Mouse (Mus musculus): Measurements from ENCODE around the gene Pomp. TPM values are rescaled to one million over a fixed set of nuclear protein-coding genes. Genes with fewer than 3 reads are reported as not detected.

Gene Pomp
- polyA plus RNA-seq, 1 experiment from 2014 or later = 500 TPM

- Histone ChIP-seq H3K4me2 (replicated peaks; ENCODE audit: low read depth) (no peak overlapping the region), H3K9me3 (ENCODE audit: control insufficient read depth) (peaks cover 4% of the 10 kb centered on the region; the same call in 1 of the 2 replicates), H3K9ac (ENCODE audit: low read depth, low read length) (no peak overlapping the region), H3K27me3 (replicated peaks; ENCODE audit: control insufficient read depth, insufficient read depth, low read length) (no peaks in the 10 kb centered on the region), H3K4me1 (replicated peaks; ENCODE audit: control insufficient read depth, insufficient read depth, low read length) (no peaks in the 10 kb centered on the region), H3K4me3 (ENCODE audit: low read depth, low read length) (no peak overlapping the region), H3K27ac (ENCODE audit: low read depth, low read length) (no peak overlapping the region), H3K36me3 (ENCODE audit: control insufficient read depth, insufficient read depth) (no peaks in the 10 kb centered on the region)
- no peak for ATAC-seq
- 87% methylated on average over 9 of the region's 9 CpGs for WGBS
- 0 out of 2 replicates have a peak, but pooled peaks have one; percentile 4 for TF ChIP-seq CTCF (IDR thresholded peaks at IDR 0.05; ENCODE audit: low read depth)
These were observed 42.3 kb upstream of the Pomp start for GRCm38 (mm10) chr5:147817747-147818496.

GRCm38 (mm10) chr5:147818866-147819265 lies 41.4 kb upstream of the Pomp start:
- no peak overlapping the region for H3K4me3 ChIP-seq (ENCODE audit: low read depth, low read length)
- TF ChIP-seq CTCF (IDR thresholded peaks at IDR 0.05; ENCODE audit: low read depth) = no peak
- 89% methylated on average over 8 of the region's 8 CpGs for WGBS
- no peak overlapping the region for H3K9ac ChIP-seq (ENCODE audit: low read depth, low read length)
- H3K4me1 ChIP-seq (replicated peaks; ENCODE audit: control insufficient read depth, insufficient read depth, low read length) = no peaks in the 10 kb centered on the region
- H3K4me2 ChIP-seq (replicated peaks; ENCODE audit: low read depth) = no peak overlapping the region
- no peaks in the 10 kb centered on the region for H3K27me3 ChIP-seq (replicated peaks; ENCODE audit: control insufficient read depth, insufficient read depth, low read length)
- no peaks in the 10 kb centered on the region for H3K36me3 ChIP-seq (ENCODE audit: control insufficient read depth, insufficient read depth)
- no peak overlapping the region for H3K27ac ChIP-seq (ENCODE audit: low read depth, low read length)
- peaks cover 4% of the 10 kb centered on the region; the same call in 1 of the 2 replicates for H3K9me3 ChIP-seq (ENCODE audit: control insufficient read depth)
- ATAC-seq = no peak

- H3K36me3 ChIP-seq (ENCODE audit: control insufficient read depth, insufficient read depth) = no peaks in the 10 kb centered on the region
- H3K4me1 ChIP-seq (replicated peaks; ENCODE audit: control insufficient read depth, insufficient read depth, low read length) = no peaks in the 10 kb centered on the region
- peak; percentile 10; the same call in 1 of the 2 replicates for TF ChIP-seq CTCF (IDR thresholded peaks at IDR 0.05; ENCODE audit: low read depth)
- no peak for ATAC-seq
- H3K4me3 ChIP-seq (ENCODE audit: low read depth, low read length) = no peak overlapping the region
- no peaks in the 10 kb centered on the region for H3K27me3 ChIP-seq (replicated peaks; ENCODE audit: control insufficient read depth, insufficient read depth, low read length)
- no peak overlapping the region for H3K27ac ChIP-seq (ENCODE audit: low read depth, low read length)
- H3K4me2 ChIP-seq (replicated peaks; ENCODE audit: low read depth) = no peak overlapping the region
- H3K9ac ChIP-seq (ENCODE audit: low read depth, low read length) = no peak overlapping the region
- H3K9me3 ChIP-seq (ENCODE audit: control insufficient read depth) = peaks cover 4% of the 10 kb centered on the region; the same call in 1 of the 2 replicates
- 84% methylated on average over 7 of the region's 7 CpGs for WGBS
These were observed 40.4 kb upstream of the Pomp start for GRCm38 (mm10) chr5:147819895-147820294.

DNA sequence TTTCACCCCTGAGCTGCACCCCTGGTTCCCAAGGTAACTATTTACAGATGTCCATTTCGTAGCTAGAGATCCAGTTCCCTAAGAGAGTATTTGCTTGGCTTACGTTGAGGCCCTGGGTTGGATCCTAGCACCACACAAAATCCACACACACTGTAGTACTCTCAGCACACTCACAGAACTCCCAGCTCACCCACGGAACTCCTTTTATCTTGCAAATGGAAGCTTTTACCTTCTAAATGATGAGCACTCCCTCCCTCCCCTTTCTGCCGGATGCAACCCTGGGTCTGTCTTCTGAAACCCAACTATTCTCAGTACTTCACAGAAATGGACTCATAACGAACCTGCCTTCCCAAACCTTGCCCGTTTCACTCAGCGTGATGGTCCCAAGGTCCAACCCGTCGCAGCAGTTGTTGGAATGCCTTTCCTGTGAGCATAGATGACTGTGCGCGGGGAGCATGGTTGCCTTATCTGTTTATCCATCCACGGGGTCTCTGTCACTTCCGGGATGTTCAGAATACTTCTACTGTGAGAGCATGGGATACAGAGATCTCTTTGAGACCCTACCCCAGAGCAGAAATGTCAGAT lies 36.1 kb upstream of the Pomp start:
- no peaks in the 10 kb centered on the region for H3K9me3 ChIP-seq (ENCODE audit: control insufficient read depth)
- TF ChIP-seq CTCF (IDR thresholded peaks at IDR 0.05; ENCODE audit: low read depth) = no peak
- H3K4me3 ChIP-seq (ENCODE audit: low read depth, low read length) = no peak overlapping the region
- H3K4me2 ChIP-seq (replicated peaks; ENCODE audit: low read depth) = no peak overlapping the region
- ATAC-seq = no peak
- no peaks in the 10 kb centered on the region for H3K4me1 ChIP-seq (replicated peaks; ENCODE audit: control insufficient read depth, insufficient read depth, low read length)
- WGBS = 81% methylated on average over 13 of the region's 13 CpGs
- no peak overlapping the region for H3K27ac ChIP-seq (ENCODE audit: low read depth, low read length)
- no peaks in the 10 kb centered on the region for H3K36me3 ChIP-seq (ENCODE audit: control insufficient read depth, insufficient read depth)
- H3K9ac ChIP-seq (ENCODE audit: low read depth, low read length) = no peak overlapping the region
- H3K27me3 ChIP-seq (replicated peaks; ENCODE audit: control insufficient read depth, insufficient read depth, low read length) = no peaks in the 10 kb centered on the region

DNA sequence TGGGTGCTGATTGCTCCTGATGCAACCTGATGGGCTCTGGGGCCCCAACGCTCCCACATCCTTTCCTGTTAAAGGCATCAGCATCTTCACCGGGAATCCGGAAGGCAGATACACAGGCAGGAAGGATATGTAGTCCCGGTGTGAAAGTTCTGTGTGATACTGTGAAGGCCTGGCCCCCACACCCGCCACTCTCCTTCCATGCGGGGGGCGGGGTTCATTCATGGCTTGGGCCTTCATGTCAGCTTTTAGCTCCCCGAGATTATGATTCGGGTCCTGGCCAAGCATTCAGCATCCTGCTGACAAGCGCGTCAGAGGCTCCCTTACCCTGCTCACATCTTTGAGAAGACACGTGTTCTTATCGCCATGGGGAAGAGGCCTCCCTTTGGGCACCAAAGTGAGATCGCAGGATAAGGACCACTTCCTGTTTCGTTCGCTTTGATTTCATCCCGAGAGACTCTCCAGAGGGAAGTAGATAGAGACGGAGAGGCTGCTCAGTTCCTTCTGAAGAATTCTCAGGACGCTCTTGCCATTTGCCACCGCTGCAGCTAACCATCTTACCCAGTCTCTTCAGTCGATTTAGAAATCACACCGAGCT lies 34.8 kb upstream of the Pomp start:
- no peaks in the 10 kb centered on the region for H3K36me3 ChIP-seq (ENCODE audit: control insufficient read depth, insufficient read depth)
- no peaks in the 10 kb centered on the region for H3K9me3 ChIP-seq (ENCODE audit: control insufficient read depth)
- H3K4me3 ChIP-seq (ENCODE audit: low read depth, low read length) = no peak overlapping the region
- no peaks in the 10 kb centered on the region for H3K4me1 ChIP-seq (replicated peaks; ENCODE audit: control insufficient read depth, insufficient read depth, low read length)
- no peak for ATAC-seq
- TF ChIP-seq CTCF (IDR thresholded peaks at IDR 0.05; ENCODE audit: low read depth) = no peak
- no peak overlapping the region for H3K9ac ChIP-seq (ENCODE audit: low read depth, low read length)
- H3K27ac ChIP-seq (ENCODE audit: low read depth, low read length) = no peak overlapping the region
- 40% methylated on average over 22 of the region's 22 CpGs for WGBS
- H3K4me2 ChIP-seq (replicated peaks; ENCODE audit: low read depth) = peak overlapping the region; percentile 24
- no peaks in the 10 kb centered on the region for H3K27me3 ChIP-seq (replicated peaks; ENCODE audit: control insufficient read depth, insufficient read depth, low read length)

- ATAC-seq = no peak
- Histone ChIP-seq H3K9ac (ENCODE audit: low read depth, low read length) (no peak overlapping the region), H3K36me3 (ENCODE audit: control insufficient read depth, insufficient read depth) (no peaks in the 10 kb centered on the region), H3K27ac (ENCODE audit: low read depth, low read length) (no peak overlapping the region), H3K27me3 (replicated peaks; ENCODE audit: control insufficient read depth, insufficient read depth, low read length) (no peaks in the 10 kb centered on the region), H3K4me3 (ENCODE audit: low read depth, low read length) (no peak overlapping the region), H3K4me2 (replicated peaks; ENCODE audit: low read depth) (peak overlapping the region; percentile 24; the same call in 1 of the 2 replicates), H3K9me3 (ENCODE audit: control insufficient read depth) (no peaks in the 10 kb centered on the region), H3K4me1 (replicated peaks; ENCODE audit: control insufficient read depth, insufficient read depth, low read length) (no peaks in the 10 kb centered on the region)
- no peak for TF ChIP-seq CTCF (IDR thresholded peaks at IDR 0.05; ENCODE audit: low read depth)
- 53% methylated on average over 9 of the region's 9 CpGs for WGBS
These were observed 34.2 kb upstream of the Pomp start for GRCm38 (mm10) chr5:147826091-147826490.
